Mouse (Mus musculus) ZHBTc4 (cell line): ENCODE measurements around the gene Naa38.

Experiments used
- DNase-seq: peaks from one replicate; pipeline ENCODE4 v3.0.0-alpha.2; 2011; ENCODE audit warnings: low read depth, low spot score

Gene Naa38

DNA sequence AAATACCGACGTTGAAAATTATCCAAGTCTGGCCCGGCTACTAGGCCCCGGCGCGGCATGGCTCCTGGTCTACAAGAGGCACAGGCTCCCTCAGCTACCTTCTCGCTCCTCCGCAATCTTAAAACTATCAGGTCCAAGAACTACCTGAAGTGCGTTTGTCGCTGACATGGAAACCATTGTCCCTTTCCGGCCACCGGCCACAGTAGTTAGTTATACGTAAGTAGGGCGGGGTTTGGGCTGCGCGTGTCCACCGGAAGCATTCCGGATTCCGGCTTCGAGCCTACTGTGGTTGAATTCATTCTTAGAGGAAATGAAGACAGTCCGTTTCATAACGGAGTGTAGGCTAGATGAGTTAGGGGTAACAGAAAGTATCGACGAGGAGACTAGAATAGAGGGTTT lies at the start of gene Naa38, which contains the start of gene Cyb5d1:
Gene Naa38 (plus strand): TSS at position 253 of the 399 bp plus-strand sequence.
Gene Cyb5d1 (minus strand): TSS at position 397 of the 399 bp plus-strand sequence.
- peak; percentile 93 for DNase-seq

DNA sequence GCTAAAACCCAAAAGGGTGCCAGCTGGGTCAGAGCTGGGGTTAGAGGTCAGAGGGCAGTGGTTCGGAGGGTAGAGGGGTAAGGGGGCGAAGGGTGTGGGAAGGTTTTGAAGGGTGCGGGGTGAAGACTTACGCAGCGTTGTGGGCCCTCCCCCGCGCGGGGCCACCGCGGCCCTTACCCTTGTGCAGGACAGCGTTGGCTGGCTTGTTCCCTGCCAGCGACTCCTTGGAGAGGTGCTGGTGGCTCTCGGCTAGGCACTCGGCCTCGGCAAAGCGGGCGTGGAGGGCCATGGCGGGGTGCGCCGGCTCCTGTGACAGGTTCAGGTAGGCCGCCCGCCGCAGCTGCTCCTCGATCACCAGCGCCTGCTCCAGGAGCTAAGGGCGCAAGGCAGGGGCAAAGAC lies 48.8 kb upstream of the Naa38 start:
- no peak for DNase-seq

DNA sequence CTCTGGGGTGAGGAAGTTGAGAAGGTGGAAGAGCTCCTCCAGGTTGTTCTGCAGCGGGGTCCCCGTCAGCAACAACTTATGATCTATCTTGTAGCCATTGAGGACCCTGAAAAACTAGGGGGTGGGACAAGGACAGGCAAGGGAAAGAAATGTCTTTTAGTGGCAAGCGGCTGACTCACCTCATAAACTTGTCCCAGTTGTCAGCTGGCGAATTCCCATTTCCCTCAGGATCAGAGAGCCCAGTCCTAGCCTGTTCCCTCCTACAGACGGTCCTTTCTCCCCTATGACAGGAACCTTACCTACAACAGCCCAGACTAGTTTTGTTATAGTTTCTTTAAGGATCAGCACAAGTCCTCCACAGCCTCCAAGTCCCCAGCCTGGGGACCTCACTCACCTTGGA lies 38.7 kb upstream of the Naa38 start:
- no peak for DNase-seq

GRCm38 (mm10) chr11:69357690-69358089 lies 37.6 kb upstream of the Naa38 start:
- no peak for DNase-seq

DNA sequence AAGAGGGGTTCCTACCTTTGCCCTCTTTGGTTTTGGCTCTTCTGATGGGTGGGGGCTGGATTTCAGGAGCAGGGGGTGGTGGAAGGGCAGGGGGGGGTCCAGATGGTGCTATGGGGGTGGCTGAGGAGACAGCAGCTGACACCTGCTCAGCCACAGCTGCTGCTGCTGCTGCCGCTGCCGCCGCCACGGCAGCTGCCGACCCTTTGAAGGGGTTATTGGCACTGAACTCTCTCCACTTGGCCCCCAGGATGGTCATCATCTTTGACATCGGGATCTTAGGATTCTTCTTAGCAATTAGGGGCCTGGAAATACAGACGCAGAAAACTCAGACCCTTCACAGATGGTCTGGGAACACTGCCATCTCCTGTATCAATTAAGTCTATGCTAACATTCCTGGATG lies 33.3 kb upstream of the Naa38 start:
- no peak for DNase-seq

- no peak for DNase-seq
Measured at GRCm38 (mm10) chr11:69362479-69362878, 32.8 kb upstream of the Naa38 start.

DNA sequence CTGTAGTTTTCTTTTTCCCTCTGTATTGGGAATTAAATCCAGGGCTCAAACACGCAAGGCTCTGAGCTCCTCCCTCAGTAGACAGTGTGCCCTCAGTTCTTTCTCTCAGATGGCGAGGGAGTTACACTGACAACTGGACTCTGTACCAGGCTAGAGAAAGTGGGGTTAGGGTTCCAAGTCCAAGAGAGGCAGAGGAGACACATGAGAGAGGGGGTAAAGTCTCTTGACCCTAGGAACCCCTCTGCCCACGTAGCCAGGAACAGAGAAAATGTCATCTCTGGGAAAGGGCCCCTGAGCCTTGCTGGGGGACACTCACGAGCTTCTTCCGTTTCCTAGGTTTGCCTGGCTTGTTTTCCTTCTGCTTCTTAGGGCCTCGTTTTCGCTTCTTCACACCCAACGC lies 30.9 kb upstream of the Naa38 start:
- DNase-seq = no peak

DNA sequence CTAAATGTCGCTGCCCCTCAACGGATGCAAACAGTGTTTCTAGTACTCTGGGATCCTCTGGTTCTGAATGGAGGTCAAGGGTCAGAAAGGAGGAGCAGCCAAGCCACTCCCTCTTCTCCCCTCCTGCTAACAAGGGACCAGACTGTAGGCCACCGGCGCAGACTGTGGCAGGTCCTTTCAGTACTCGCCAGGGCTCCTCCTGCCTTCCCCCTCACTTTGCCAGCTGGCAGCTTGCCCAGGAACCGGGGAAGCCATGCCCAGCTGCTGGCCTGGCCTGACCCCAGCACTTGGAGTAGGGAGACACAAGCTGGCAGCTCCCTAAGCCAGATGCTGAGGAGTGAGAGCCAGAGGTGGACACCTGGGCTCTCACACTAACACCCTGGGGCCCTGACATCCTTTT lies 30.4 kb upstream of the Naa38 start:
- DNase-seq = no peak

- no peak for DNase-seq
Measured at GRCm38 (mm10) chr11:69365722-69366121, 29.6 kb upstream of the Naa38 start.

DNA sequence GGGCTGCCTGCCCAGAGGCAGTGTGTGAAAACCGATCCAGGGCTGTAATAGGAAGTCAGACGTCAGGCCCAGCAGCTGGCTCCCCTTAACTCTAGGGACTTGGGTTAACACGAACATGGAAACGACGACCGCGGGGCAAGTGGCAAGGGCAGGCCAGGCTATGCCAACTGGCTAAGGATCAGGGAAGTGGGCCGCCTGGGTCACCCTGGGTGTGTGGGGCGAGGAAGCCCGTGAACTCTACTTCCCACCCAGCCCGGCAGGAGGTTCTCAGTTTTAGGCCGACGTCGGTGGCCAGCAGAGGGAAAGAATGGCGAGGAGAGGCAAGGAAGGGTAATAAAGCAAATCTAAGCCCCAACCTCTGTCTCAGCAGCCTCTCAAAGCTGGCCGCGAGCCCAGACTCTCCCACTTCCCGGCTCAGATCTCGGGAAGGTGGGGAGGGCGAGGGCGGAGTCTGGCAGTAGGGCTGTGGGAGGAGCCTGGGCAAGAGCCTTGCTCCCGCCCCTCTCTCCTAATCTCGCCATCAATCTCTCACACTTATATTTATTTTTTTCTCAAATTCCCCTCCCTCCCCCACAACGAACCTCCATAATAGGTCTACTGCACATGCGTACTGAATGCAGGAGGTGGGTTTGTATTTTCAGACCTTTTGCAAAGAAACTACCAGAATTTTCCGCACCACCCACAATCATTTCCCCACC lies 29.0 kb upstream of the Naa38 start:
- DNase-seq = peak; percentile 87

DNA sequence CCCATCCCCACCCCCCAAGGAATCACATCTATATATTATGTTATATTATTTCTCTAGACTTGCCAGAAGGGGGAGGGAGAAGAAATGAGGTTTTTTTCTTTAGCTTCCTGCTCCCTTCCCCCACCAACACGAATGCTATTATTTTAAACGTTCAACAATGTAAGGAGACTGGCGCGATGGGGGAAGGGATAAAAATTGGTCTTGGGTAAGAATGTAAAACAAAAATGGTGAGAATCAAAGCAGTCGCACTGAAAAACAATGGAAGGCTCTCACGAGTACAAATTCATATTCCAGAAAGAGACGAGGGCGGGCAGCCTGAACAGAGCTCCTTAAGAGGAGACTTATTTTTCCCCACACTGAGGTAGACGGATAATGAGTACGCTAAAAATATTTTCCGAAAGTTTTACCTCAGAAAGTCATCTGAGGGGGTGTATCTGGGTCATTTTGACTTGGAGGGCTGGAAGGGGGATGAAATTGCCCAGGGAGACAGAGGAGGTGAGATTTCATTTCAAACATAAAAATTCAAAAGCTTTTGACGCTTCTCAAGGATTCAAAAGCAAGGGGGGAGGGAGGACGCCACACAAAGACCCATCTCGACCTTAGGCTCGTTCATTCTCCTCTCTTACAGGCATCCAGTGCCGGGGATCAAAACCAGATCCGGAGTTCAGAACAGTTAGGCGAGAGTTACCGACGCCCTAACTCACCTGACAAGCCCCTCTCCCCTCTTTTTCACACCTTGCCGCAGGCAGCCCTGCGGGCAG lies 28.3 kb upstream of the Naa38 start:
- no peak for DNase-seq

GRCm38 (mm10) chr11:69367616-69368355 lies 27.5 kb upstream of the Naa38 start:
- DNase-seq = no peak

- DNase-seq = no peak
Measured at GRCm38 (mm10) chr11:69368356-69369214, 26.7 kb upstream of the Naa38 start.

GRCm38 (mm10) chr11:69369215-69369989 lies 25.9 kb upstream of the Naa38 start, which contains the start of gene Chd3:
Gene Chd3, minus strand, starts transcription at chr11:69369406.
- DNase-seq = no peak

- no peak for DNase-seq
Measured at GRCm38 (mm10) chr11:69369990-69370816, 25.1 kb upstream of the Naa38 start.

DNA sequence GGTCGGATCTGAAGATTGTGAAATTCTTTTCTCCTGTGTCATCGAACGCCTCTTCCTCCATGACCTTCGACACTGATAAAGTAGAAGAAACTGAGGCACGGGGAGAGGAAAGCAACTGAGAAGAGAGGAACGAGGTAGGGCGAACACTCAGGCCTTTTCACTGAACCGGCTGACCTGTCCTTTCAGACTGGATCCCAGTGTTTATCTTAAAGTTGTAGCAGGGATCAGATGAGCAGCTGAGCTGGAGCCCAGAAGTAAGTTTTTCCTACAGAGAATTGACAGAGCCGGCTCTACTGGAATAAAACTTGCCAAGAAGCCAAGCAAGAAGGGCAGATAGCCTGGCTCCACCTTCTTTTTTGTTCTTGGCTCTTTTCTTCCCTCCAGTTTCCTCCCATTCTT lies 24.5 kb upstream of the Naa38 start:
- DNase-seq = no peak

DNA sequence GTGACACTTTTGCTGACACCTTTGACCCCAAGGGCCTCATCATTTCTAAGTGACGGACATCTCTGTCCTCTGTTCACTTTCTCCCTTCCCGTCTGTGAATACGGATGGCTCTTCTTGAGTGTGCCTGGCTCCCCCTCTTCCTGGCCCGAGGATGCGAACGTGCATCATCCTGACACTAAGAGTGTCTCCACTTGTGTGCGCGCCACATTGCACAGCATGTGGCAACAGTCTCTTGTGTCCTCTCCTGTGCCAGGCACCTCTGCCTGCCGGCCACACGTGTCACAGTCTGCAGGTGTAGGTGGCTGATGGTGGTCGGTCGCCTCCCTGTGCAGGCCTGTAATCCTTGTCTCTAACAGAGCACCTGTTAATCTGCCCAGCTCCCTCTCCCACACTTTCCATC lies 23.7 kb upstream of the Naa38 start:
- no peak for DNase-seq

GRCm38 (mm10) chr11:69372056-69372779 lies 23.1 kb upstream of the Naa38 start:
- no peak for DNase-seq

GRCm38 (mm10) chr11:69372780-69373170 lies 22.5 kb upstream of the Naa38 start:
- DNase-seq = peak; percentile 69
